Mouse (Mus musculus): ENCODE results near the gene Pheta2.

DNA sequence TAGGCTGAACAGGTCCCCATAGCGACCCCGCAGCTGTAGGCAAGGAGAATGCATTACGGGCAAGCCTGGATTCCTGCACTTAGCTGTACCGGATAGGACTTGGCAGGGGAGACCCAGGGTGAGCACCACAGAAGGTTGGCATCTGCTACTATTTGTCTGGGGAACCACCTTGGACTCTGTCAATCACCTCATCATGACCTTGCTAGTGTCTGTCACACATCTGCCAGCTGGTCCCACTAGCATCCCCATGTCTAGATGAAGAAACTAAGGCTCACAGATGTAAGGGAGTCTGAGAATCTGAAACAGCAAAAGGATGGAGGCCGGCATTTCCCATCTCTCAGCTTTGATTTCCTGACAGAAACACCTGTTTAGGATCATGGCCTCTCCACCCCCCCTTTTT, 35.7 kb downstream of the Pheta2 start:
- TF ChIP-seq CTCF (IDR thresholded peaks at IDR 0.05; ENCODE audit: low read depth, low read length), result no peak
- TF ChIP-seq GATA1 (IDR thresholded peaks at IDR 0.05; ENCODE audit: borderline replicate concordance, low read length), result no peak
- no peak for TF ChIP-seq TAL1 (conservative IDR thresholded peaks at IDR 0.05; ENCODE audit: low read depth, low read length)
- TF ChIP-seq POLR2AphosphoS5 (IDR thresholded peaks at IDR 0.05; ENCODE audit: insufficient replicate concordance, low read depth, low read length), result no peak
- no peak for TF ChIP-seq GATA2 (IDR thresholded peaks at IDR 0.05; ENCODE audit: borderline replicate concordance, low read depth, low read length)

Measured in G1E (cell line).